Mouse (Mus musculus) MEL (cell line): ENCODE results near the gene Vsx2. TPM values are rescaled to one million over a fixed set of nuclear protein-coding genes. Genes with fewer than 3 reads are reported as not detected.

Experiments
- DNase-seq: peaks from one replicate; pipeline ENCODE4 v3.0.0; 2011; ENCODE audit warnings: low read depth, low spot score
- H3K27ac ChIP-seq: 2 replicates; pipeline ENCODE4 v1.5.1; 2012; ENCODE audit warnings: low read depth, mild to moderate bottlenecking, control low read depth, low read length, moderate library complexity; ENCODE audit not compliant: control insufficient read depth
- H3K27me3 ChIP-seq, 2 experiments: fragments of 150-350 bp in 1 of 2; sonication (generic) in 1 of 2; 2 replicates each; pipeline ENCODE4 v1.6.1; 2012; ENCODE audit warnings: low read length in 2 of 2, mild to moderate bottlenecking in 2 of 2, improper control_type of control experiment in 1 of 2, moderate library complexity in 1 of 2; ENCODE audit not compliant: insufficient read depth in 2 of 2, control insufficient read depth in 1 of 2
- H3K36me3 ChIP-seq, 2 experiments: 2 replicates each; pipeline ENCODE4 v1.6.1; 2012 to 2014; ENCODE audit warnings: low read length in 2 of 2, improper control_type of control experiment in 1 of 2, inconsistent platforms in 1 of 2, mild to moderate bottlenecking in 1 of 2; ENCODE audit not compliant: insufficient read depth in 2 of 2, control insufficient read depth in 1 of 2
- H3K4me1 ChIP-seq, 2 experiments: fragments of 150-350 bp in 1 of 2; sonication (generic) in 1 of 2; 2 replicates each; pipeline ENCODE4 v1.6.1; 2012; ENCODE audit warnings: low read length in 2 of 2, improper control_type of control experiment in 1 of 2, mild to moderate bottlenecking in 1 of 2; ENCODE audit not compliant: insufficient read depth in 2 of 2, control insufficient read depth in 1 of 2
- H3K4me3 ChIP-seq, 2 experiments: fragments of 150-350 bp in 1 of 2; sonication (generic) in 1 of 2; 2 replicates each; pipeline ENCODE4 v1.5.1; 2012; ENCODE audit warnings: low read depth in 2 of 2, low read length in 2 of 2, mild to moderate bottlenecking in 2 of 2, moderate library complexity in 2 of 2, control low read depth in 1 of 2, improper control_type of control experiment in 1 of 2; ENCODE audit not compliant: control insufficient read depth in 1 of 2, insufficient read depth in 1 of 2
- H3K79me2 ChIP-seq: 2 replicates; pipeline ENCODE4 v1.6.1; 2012; ENCODE audit warnings: mild to moderate bottlenecking, low read length, moderate library complexity; ENCODE audit not compliant: control insufficient read depth, poor library complexity, insufficient read depth
- H3K9ac ChIP-seq: 2 replicates; pipeline ENCODE4 v1.6.1; 2012; ENCODE audit warnings: low read depth, mild to moderate bottlenecking, control low read depth, low read length, moderate library complexity; ENCODE audit not compliant: control insufficient read depth, poor library complexity, severe bottlenecking
- H3K9me3 ChIP-seq: fragments of 150-350 bp; sonication (generic); replicated peaks from 2 replicates; pipeline ENCODE4 v1.6.1; 2012; ENCODE audit warnings: mild to moderate bottlenecking, low read length, improper control_type of control experiment, moderate library complexity; ENCODE audit not compliant: insufficient read depth
- CHD1 ChIP-seq: IDR thresholded peaks from 2 replicates; pipeline ENCODE4 v1.6.1; 2012; ENCODE audit warnings: low read depth, mild to moderate bottlenecking, inconsistent platforms, low read length, improper control_type of control experiment
- CHD2 ChIP-seq: IDR thresholded peaks from 2 replicates; pipeline ENCODE4 v1.6.1; 2011; ENCODE audit warnings: low read length, improper control_type of control experiment
- E2F4 ChIP-seq: IDR thresholded peaks from 2 replicates; pipeline ENCODE4 v1.6.1; 2011; ENCODE audit warnings: low read depth, low read length, improper control_type of control experiment, borderline replicate concordance
- ELF1 ChIP-seq: IDR thresholded peaks from 2 replicates; pipeline ENCODE4 v1.6.1; 2014; ENCODE audit warnings: low read depth, mild to moderate bottlenecking, inconsistent platforms, low read length, improper control_type of control experiment, moderate library complexity
- EP300 ChIP-seq, 2 experiments: IDR thresholded peaks; 2 replicates each; pipeline ENCODE4 v1.6.1; 2011; ENCODE audit warnings: improper control_type of control experiment in 2 of 2, low read length in 2 of 2, low read depth in 1 of 2, mild to moderate bottlenecking in 1 of 2
- ETS1 ChIP-seq: IDR thresholded peaks from 2 replicates; pipeline ENCODE4 v1.6.1; 2012; ENCODE audit warnings: low read depth, mild to moderate bottlenecking, inconsistent platforms, low read length, improper control_type of control experiment, moderate library complexity
- GATA1 ChIP-seq: IDR thresholded peaks from 2 replicates; pipeline ENCODE4 v1.6.1; 2011; ENCODE audit warnings: low read depth, low read length, improper control_type of control experiment
- HCFC1 ChIP-seq: IDR thresholded peaks from 2 replicates; pipeline ENCODE4 v1.6.1; 2012; ENCODE audit warnings: low read depth, mild to moderate bottlenecking, inconsistent platforms, low read length, improper control_type of control experiment, moderate library complexity
- MAFK ChIP-seq: IDR thresholded peaks from 2 replicates; pipeline ENCODE4 v1.6.1; 2011; ENCODE audit warnings: low read depth, mild to moderate bottlenecking, low read length, improper control_type of control experiment, borderline replicate concordance
- MAZ ChIP-seq: IDR thresholded peaks from 2 replicates; pipeline ENCODE4 v1.6.1; 2012; ENCODE audit warnings: low read depth, mild to moderate bottlenecking, inconsistent platforms, low read length, improper control_type of control experiment
- MYB ChIP-seq: IDR thresholded peaks from 2 replicates; pipeline ENCODE4 v1.6.1; 2011; ENCODE audit warnings: mild to moderate bottlenecking, low read depth, low read length, improper control_type of control experiment
- POLR2A ChIP-seq, 2 experiments: IDR thresholded peaks; 2 replicates each; pipeline ENCODE4 v1.6.1; 2011 to 2012; ENCODE audit warnings: low read length in 2 of 2, mild to moderate bottlenecking in 2 of 2, control low read depth in 1 of 2, improper control_type of control experiment in 1 of 2, low read depth in 1 of 2, moderate library complexity in 1 of 2; ENCODE audit not compliant: control insufficient read depth in 1 of 2, insufficient read depth in 1 of 2, poor library complexity in 1 of 2
- POLR2AphosphoS5 ChIP-seq: IDR thresholded peaks from 2 replicates; pipeline ENCODE4 v1.6.1; 2012; ENCODE audit warnings: low read depth, borderline replicate concordance, mild to moderate bottlenecking, inconsistent platforms, low read length, moderate library complexity, mixed read lengths
- RAD21 ChIP-seq: IDR thresholded peaks from 2 replicates; pipeline ENCODE4 v1.6.1; 2011; ENCODE audit warnings: mild to moderate bottlenecking, low read depth, low read length, improper control_type of control experiment
- RCOR1 ChIP-seq: IDR thresholded peaks from 2 replicates; pipeline ENCODE4 v1.6.1; 2012; ENCODE audit warnings: low read depth, mild to moderate bottlenecking, inconsistent platforms, low read length, improper control_type of control experiment
- SIN3A ChIP-seq: IDR thresholded peaks from 2 replicates; pipeline ENCODE4 v1.6.1; 2012; ENCODE audit warnings: low read length, improper control_type of control experiment, inconsistent platforms
- SMC3 ChIP-seq: IDR thresholded peaks from 2 replicates; pipeline ENCODE4 v1.6.1; 2011; ENCODE audit warnings: low read depth, low read length, improper control_type of control experiment
- TCF12 ChIP-seq: IDR thresholded peaks from 2 replicates; pipeline ENCODE4 v1.6.1; 2014; ENCODE audit warnings: low read depth, mild to moderate bottlenecking, inconsistent platforms, low read length, improper control_type of control experiment, moderate library complexity
- UBTF ChIP-seq: IDR thresholded peaks from 2 replicates; pipeline ENCODE4 v1.6.1; 2012; ENCODE audit warnings: low read depth, mild to moderate bottlenecking, inconsistent platforms, low read length, improper control_type of control experiment, moderate library complexity, borderline replicate concordance; ENCODE audit not compliant: insufficient read depth
- USF1 ChIP-seq: IDR thresholded peaks from 2 replicates; pipeline ENCODE4 v1.6.1; 2014; ENCODE audit warnings: low read depth, mild to moderate bottlenecking, inconsistent platforms, low read length, improper control_type of control experiment, moderate library complexity
- ZC3H11A ChIP-seq: IDR thresholded peaks from 2 replicates; pipeline ENCODE4 v1.6.1; 2012; ENCODE audit warnings: low read depth, mild to moderate bottlenecking, inconsistent platforms, low read length, improper control_type of control experiment
- ZKSCAN1 ChIP-seq: IDR thresholded peaks from 2 replicates; pipeline ENCODE4 v1.6.1; 2012; ENCODE audit warnings: low read depth, mild to moderate bottlenecking, inconsistent platforms, low read length, improper control_type of control experiment, moderate library complexity
- ZNF384 ChIP-seq: IDR thresholded peaks from 2 replicates; pipeline ENCODE4 v1.6.1; 2012; ENCODE audit warnings: low read depth, mild to moderate bottlenecking, inconsistent platforms, low read length, improper control_type of control experiment
- polyA plus RNA-seq, 2 experiments: library from polyadenylated mRNA; stranded (reverse) in 1 of 2; unstranded in 1 of 2; fragments of >175 nt in 1 of 2; fragments of >200 nt in 1 of 2; gene quantifications; 2 replicates each; pipeline versions ENCODE4 v1.2.1 to v1.2.4; 2012; ENCODE audit warnings: low replicate concordance in 2 of 2, low read depth in 1 of 2; ENCODE audit not compliant: insufficient read length in 2 of 2, insufficient read depth in 1 of 2, missing spikeins in 1 of 2
- total RNA-seq: library from RNA; depleted of rRNA; stranded (reverse); fragments of 300-350 nt; gene quantifications from 2 replicates; pipeline ENCODE4 v1.2.3, GENCODE M21; 2012

Gene Vsx2
- total and polyA plus RNA-seq, 3 experiments, result not detected

DNA sequence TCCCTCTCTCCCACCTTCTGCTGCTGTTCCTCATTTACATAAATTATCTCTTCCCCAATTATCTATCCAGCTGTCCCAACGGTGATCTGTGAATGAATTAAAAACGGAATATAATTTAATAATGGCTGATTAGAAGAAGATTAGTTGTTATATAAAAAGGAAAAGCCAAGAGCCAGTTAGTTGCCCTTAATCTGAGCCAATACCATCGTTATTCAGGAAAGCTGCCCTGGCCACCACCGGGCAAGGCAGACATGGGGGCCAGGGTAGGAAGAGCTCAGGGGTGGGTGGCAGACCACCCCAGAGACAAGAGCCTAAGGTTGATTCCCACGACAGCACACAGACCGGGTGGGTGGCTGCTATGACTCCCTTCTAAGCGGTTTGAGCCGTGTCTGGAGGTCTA, 21.3 kb upstream of the Vsx2 start:
- no peak for DNase-seq
- no peaks in the 10 kb centered on the region for H3K9me3 ChIP-seq
- H3K4me3 ChIP-seq, result no peak overlapping the region
- H3K36me3 ChIP-seq, result no peaks in the 10 kb centered on the region
- TF ChIP-seq MAZ (no peak), RAD21 (no peak), USF1 (no peak), CHD2 (no peak), EP300 (IDR thresholded peaks at IDR 0.05; ENCODE audit: low read depth in 1 of 2, low read length in 2 of 2) (no peak), ZKSCAN1 (no peak), TCF12 (no peak), ELF1 (no peak), RCOR1 (no peak), POLR2AphosphoS5 (no peak), ZC3H11A (no peak), CHD1 (no peak), MAFK (no peak), E2F4 (no peak), ETS1 (no peak), ZNF384 (no peak), SMC3 (no peak)
- TF ChIP-seq, all 39 proteins: peak for 0
- peaks cover 0 to 1% of the 10 kb centered on the region in 2 experiments; a peak in 2 of 4 replicates for H3K27me3 ChIP-seq
- peaks cover 0 to 2% of the 10 kb centered on the region in 2 experiments; a peak in 1 of 4 replicates for H3K4me1 ChIP-seq
- no peaks in the 10 kb centered on the region for H3K79me2 ChIP-seq
- no peak overlapping the region for H3K9ac ChIP-seq
- no peak overlapping the region for H3K27ac ChIP-seq

DNA sequence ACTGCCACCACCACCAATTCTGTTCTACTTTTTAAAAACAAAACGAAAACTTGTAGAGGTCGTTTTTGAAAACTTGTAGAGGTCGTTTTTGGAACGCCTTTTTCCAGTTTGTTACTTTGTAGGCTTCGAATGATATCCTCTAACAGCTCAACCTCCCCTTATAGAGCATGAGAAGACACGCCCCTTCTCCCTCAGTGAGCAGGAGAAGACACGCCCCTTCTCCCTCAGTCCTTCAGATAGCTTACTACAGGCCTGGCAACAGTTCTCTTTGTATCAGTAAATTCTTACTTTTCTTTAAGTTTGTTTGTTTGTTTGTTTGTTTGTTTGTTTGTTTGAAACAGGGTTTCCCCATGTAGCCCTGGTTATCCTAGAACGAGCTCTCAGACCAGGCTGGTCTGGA, 14.3 kb upstream of the Vsx2 start:
- no peaks in the 10 kb centered on the region for H3K9me3 ChIP-seq

More for the DNA sequence above, 14.3 kb upstream of the Vsx2 start:
- Histone ChIP-seq H3K4me1 (no peaks in the 10 kb centered on the region), H3K4me3 (no peak overlapping the region), H3K27me3 (peaks cover 1 to 4% of the 10 kb centered on the region in 2 experiments; a peak in 2 of 4 replicates), H3K79me2 (no peaks in the 10 kb centered on the region), H3K36me3 (no peaks in the 10 kb centered on the region), H3K9ac (no peak overlapping the region), H3K27ac (no peak overlapping the region)
- TF ChIP-seq HCFC1 (no peak), CHD2 (no peak), UBTF (no peak), CHD1 (no peak), POLR2A (IDR thresholded peaks at IDR 0.05; ENCODE audit: control insufficient read depth in 1 of 2, insufficient read depth in 1 of 2, low read depth in 1 of 2, low read length in 2 of 2, poor library complexity in 1 of 2) (no peak), TCF12 (no peak), SIN3A (no peak), MYB (no peak), POLR2AphosphoS5 (no peak), GATA1 (no peak)
- peak; percentile 60 for DNase-seq
